Mouse (Mus musculus): Measurements from ENCODE around the gene Nkx1-2.

The Nkx1-2 gene

DNA sequence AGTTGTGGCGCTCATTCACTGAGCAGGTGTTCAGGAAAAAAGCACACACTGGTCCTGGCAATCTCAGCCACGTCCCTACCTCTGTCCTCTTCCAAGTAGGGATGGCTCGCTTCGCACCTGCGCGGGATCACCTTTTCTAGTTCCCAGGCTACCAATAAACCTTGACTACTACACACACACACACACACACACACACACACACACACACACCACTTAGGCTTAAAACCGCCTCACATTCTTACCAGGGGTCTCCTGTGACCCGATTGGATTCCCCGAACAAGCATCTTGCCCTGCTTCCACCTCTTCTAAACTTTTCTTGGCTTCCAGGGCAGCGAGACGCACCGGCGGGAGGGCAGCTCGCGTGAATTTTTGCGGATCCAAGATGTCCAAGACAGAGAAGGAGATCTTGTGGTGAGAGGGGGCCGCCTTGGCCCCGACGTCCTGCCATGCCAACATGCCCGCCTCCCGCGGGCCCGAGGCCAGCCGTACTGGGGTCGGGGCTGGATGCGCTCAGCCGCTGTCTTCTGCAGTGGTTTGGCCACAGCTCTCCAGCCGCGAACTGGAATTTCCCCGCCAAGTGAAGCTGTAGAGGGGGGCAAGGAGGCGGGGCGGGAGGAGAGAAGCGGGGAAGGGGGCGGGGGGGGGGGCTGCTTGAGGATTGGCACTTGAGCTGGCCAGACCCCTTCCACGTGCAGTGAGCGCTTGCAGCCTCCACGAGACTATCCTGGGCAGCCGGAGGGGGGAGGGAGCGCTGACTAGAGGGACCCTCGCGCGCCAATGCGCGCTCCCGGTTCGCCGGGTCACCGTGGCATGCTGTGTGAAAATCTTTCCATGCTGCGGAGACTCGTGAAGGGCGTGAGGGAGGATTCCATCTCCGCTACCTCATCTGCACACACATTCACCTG lies at the start of gene Nkx1-2:
TSS of gene Nkx1-2 (minus strand) at position 567 of the 905 bp plus-strand sequence.
- DNase-seq (ENCODE audit: low spot score): no peak

- DNase-seq (ENCODE audit: low spot score): no peak
These were observed 47.1 kb upstream of the Nkx1-2 start for GRCm38 (mm10) chr7:132646514-132646913.

DNA sequence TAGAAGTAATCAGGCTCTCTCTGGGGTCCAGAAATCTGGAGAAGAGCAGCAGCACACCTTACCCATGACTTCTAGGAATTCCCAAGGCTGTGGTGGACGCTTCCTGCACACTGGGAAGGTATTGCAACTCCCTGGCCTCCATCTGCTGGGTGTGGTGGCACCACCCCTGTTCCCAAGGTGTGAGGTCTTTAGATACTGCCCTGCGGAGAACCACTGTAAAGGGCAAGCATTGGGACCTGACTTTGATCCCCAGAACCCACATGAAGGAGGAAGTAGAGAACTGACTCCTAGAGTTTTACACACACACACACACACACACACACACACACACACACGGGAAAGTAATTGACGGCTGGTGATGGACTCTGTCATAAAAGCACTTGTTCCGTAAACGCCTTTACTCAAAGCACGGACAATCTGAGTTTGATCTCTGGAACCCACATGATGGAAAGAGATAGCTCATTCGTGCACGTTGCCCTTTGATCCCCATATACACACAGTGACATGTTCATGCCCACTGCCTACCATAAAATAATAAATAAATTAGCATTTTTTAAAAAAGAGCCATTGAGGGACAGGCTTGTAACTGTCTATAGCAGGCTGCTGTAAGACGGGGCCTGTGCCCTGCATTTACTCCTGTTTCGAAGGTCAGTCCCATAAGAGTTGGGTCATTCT lies 45.3 kb upstream of the Nkx1-2 start:
- DNase-seq (ENCODE audit: low spot score): no peak

- DNase-seq (ENCODE audit: low spot score): no peak
These were observed 42.2 kb upstream of the Nkx1-2 start for GRCm38 (mm10) chr7:132641606-132642005.

- DNase-seq (ENCODE audit: low spot score): no peak
These were observed 41.5 kb upstream of the Nkx1-2 start for GRCm38 (mm10) chr7:132640946-132641345.

GRCm38 (mm10) chr7:132638446-132639087 lies 39.1 kb upstream of the Nkx1-2 start:
- peak; percentile 32 for DNase-seq (ENCODE audit: low spot score)

DNA sequence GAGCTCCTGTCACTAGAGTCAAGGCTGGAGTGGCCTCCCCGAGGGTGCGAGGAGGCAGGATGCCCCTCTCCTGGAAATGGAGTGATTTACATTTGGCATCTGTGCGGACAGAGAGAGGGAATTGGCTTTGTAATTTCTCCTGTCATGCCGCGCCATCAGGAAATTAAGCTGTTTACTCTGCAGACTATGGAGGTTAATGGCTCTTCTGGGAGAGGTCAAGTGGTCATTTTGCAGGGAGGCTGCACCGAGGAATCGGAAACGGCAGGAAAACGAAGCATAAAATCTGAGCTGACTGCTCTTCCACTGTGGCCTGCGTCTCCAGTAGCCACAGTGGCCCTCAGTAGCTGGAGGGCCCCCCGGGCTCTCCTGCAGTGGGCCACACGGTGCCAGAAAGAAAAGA lies 37.9 kb upstream of the Nkx1-2 start:
- no peak for DNase-seq (ENCODE audit: low spot score)

DNA sequence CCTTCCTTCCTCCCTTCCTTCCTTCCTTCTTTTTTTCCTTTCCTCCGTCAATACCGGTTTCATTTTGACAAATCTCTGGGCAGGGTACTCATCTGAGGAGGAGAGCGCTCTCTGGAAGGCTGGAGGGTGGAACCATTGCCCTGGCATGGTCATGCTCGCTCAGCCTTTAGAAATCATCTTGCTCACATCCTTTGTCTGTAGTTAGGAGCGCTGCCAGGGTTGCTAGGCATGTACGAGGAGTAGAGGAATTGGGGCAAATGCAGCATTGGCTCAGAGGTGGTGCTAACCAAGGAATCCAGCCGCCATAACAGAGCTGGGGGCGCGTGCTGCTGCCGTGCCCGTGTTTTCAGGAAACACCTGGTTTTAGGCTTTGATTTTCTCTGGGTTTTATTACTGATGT lies 31.9 kb upstream of the Nkx1-2 start:
- no peak for DNase-seq (ENCODE audit: low spot score)

- DNase-seq (ENCODE audit: low spot score): no peak
These were observed 28.0 kb upstream of the Nkx1-2 start for GRCm38 (mm10) chr7:132627448-132627847.

GRCm38 (mm10) chr7:132626174-132626573 lies 26.7 kb upstream of the Nkx1-2 start:
- no peak for DNase-seq (ENCODE audit: low spot score)

- DNase-seq (ENCODE audit: low spot score): no peak
These were observed 24.7 kb upstream of the Nkx1-2 start for GRCm38 (mm10) chr7:132624161-132624560.

DNA sequence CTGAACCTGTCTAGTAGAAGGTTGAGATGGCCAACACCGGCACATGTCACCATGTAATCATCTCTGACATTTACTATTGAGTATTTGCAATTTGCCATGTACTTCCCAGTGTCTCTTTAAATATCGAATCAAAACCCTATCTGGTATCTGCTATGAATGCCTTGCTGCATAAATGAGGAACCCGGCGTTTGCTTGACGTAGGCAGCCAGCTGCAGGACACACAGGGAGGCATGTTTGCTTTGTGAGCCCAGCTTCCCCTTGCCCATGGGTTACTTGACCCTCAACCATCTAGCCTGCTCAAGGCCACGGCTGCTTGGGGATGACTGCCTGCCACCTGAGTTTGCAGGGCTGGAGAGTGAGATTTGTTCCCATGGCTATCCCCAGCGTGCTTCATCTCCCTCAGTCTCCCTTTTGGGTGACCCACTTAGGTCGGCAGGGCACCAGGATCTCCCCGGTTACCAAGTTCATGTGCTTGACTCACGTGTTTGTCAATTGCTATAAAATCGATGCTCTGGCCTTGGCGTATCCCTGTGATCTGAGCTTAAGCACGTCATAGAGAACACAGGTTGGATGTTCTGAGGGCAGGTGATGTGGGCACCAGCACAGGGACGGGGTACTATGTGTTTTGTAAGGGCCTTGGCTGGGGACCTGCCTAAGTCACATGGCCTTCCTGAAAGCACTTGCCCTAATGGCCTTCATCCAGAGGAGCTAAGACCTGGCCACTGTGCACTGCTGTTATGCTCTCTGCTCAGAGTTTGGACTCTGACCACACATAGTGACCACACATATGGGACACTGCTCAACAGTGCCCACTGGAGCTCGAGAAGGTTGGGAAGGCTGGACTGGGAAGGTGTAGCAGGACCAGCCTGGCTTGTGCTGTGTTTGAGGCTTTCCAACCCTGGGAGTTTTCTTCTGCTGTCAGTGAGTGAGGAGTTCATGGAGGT lies 20.8 kb upstream of the Nkx1-2 start:
- no peak for DNase-seq (ENCODE audit: low spot score)

DNA sequence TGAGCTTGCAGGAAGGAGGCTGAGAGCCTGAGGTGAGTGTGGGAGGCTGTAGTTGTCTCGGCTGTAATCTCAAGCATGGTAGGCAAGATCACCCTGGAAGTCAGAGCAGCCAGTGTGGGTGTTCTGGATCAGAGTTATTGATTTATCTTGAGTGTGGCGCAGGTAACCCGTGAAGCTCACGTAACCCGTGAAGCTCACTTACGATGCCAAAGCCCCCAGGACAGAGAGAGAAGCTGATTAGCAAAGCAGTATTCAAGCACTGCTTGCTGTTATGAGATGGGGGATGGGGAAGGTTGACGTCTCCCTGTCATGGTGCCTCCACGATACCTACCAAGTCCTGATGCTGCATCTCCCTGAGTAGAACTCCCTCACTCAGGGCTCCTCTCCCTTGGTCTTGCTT lies 20.1 kb upstream of the Nkx1-2 start:
- no peak for DNase-seq (ENCODE audit: low spot score)

DNA sequence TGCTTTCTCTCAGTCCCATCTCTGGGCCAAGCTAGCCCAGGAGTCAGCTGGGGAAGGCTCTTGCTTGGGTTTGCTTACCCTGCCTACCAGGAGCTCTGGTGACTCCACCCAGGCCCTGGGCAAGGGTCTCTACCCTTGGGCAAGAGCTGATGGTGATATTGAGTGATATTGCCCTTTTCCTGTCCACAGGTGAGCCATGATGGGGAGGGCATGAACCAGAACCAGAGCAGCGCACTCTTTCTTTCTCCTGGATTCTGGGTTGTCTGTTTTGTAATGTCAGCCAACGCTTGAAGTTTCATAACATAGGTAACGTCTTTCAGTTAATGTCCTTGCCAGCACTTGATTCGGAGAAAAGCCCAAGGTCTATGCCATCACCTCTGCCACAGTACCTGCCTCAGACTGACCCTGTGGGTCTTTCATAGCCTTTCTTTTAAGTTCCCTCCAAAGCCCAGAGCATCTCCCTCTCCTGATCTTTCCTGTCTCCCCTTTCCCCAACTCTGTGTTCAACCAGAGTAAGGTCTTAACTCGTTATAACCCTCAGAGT lies 17.7 kb upstream of the Nkx1-2 start:
- DNase-seq (ENCODE audit: low spot score): no peak

DNA sequence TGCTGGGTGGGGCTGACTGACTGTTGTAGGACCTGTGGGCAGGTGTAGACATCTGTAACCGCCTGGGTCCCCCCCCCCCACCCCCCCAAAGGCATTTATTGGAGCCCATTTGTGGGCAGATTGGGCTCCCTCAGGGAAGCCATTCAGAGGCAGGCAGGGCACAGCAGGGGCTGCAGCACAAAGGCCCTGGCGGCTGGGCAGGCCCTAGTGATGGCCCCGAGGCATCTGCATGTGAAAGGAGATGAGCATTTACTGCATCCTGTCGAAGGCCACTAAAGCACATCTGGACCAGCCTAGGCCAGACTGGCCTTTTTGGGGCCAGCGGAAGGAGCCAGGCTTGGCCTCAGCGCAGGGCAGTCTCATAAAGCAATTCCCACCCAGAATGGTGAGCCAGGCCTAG lies 17.0 kb upstream of the Nkx1-2 start:
- no peak for DNase-seq (ENCODE audit: low spot score)

GRCm38 (mm10) chr7:132615346-132615745 lies 15.9 kb upstream of the Nkx1-2 start:
- DNase-seq (ENCODE audit: low spot score): no peak

DNA sequence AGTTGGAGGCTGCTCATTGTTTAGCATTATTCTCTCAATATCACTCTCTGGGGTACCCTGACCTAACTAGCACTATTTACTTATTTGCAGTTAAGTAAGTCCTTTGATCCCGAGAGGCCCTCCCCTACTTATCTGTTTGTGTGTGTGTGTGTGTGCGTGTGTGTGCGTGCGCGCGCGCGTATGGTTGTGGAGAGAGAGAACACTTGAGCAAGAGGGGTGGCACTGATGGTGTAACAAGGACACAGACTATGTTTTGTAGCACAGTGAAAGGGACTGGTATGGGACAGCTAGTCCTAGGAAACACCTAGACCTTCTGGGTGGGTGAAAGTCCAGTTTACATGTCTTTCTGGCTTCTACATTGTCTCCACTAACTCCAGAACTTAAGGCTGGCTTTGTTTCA lies 12.1 kb upstream of the Nkx1-2 start:
- DNase-seq (ENCODE audit: low spot score): no peak

DNA sequence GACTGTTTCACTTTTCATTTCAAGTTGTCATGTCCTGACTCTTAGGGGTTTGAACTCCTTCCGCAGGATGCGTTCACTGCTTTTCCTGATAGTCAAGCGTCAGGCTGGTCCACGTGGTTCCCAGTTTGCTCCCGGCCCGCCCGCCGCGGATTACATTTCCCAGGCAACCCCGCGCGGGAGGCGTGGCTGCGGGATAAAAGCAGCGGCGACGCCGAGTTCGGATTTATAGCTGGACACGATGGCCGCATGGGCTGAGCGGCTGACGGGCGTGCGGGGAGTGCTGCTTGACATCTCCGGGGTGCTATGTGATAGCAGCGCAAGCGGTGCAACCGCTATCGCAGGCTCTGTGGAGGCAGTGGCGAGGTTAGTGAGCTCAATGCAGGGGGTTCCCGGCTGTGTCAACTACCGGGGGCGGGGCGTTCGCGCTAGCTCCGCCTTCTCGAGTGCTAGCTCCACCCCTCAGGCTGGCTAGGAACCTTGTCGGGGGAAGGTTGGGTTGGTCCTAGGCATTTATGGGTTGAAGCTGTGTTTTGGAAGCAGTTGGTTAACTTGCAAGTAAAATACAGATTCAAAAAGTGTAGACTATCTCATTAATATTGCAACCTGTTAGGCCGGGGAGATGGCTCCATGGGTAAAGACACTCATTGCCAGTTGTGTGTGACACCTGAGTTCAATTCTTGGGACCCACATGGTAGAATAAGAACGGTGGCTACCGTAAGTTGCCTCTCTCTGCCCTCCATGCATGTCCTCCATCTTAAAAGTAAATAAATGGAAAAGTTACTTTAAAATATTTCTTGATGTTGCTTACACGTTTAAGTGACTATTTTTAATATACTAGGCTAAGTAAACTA lies 11.3 kb upstream of the Nkx1-2 start, which contains the start of gene Lhpp:
TSS of gene Lhpp (plus strand) at position 171 of the 851 bp plus-strand sequence.
- peak; percentile 84 for DNase-seq (ENCODE audit: low spot score)

DNA sequence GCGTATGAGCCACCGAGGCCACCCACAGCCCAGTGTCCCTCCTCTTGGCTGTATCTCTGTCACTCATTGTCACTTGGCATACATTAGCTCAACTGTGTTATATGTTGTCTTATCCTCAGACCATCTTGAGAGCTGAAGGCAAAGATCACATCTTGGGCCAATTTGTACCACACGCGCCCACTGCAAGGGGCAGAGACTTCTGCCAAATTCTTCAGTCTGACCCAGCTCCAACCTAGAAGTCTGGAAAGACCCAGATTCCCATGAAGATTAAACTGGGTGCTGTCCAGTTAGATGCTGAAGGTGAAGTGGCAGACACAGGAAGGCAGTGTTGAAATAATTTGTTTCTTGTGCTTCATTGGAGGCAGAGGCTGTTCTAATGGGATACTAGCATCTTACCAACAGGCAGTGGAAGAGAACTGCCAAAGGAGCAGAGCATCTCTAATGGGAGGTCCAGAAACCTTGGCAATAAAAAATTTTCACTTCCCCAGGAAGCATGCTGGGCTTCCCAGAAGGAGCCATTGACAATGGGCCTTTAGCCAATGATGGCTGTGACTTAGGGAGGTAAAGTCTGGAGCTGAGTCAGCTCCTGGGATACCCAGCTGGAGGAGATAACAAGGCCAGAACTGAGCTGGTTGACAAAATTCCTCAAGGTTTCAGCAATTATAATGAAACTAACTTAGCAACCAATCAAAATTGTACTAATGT lies 9.0 kb upstream of the Nkx1-2 start:
- no peak for DNase-seq (ENCODE audit: low spot score)

DNA sequence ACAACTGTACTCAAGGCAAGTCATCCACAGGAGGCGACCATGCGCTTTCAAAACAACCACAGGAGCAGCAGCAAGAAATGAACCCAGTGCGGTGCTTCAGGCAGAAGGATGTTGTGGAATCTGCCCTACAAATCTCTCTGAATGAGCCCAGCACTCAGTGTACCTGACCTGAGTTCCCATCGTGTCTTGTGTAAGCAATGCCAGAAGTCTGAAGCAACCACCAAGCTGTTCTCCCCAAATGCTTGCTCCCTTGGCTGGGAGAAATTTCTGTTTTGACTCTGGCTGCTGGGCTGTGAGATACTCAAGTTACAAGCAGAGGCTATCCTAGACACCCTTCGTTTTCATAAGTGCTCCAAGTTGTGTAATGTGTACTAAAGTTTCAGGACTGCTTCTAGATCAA lies 6.3 kb upstream of the Nkx1-2 start:
- DNase-seq (ENCODE audit: low spot score): no peak

Data from yolk sac, embryonic 10.5 days (tissue).